Mouse (Mus musculus) embryonic fibroblast, embryonic 13.5 days (primary cell): ENCODE results near the gene Slc4a2. TPM values are rescaled to one million over a fixed set of nuclear protein-coding genes. Genes with fewer than 3 reads are reported as not detected.
A peak's percentile ranks its signal among the peaks of the same experiment; 100 is the strongest.

ENCODE experiments used
- H3K27ac ChIP-seq: 2 replicates; pipeline ENCODE4 v1.5.1; 2012; ENCODE audit warnings: low read length, control low read depth, inconsistent platforms; ENCODE audit not compliant: insufficient read depth
- H3K4me1 ChIP-seq: 2 replicates; pipeline ENCODE4 v1.6.1; 2011; ENCODE audit warnings: low read length; ENCODE audit not compliant: control insufficient read depth, insufficient read depth
- H3K4me3 ChIP-seq: 2 replicates; pipeline ENCODE4 v1.5.1; 2011; ENCODE audit warnings: mild to moderate bottlenecking, control low read depth, low read length; ENCODE audit not compliant: insufficient read depth
- CTCF ChIP-seq: IDR thresholded peaks from 2 replicates; pipeline ENCODE4 v1.5.1; 2011; ENCODE audit warnings: mild to moderate bottlenecking, control low read depth, low read length, moderate library complexity, borderline replicate concordance; ENCODE audit not compliant: insufficient read depth
- POLR2A ChIP-seq: IDR thresholded peaks from 2 replicates; pipeline ENCODE4 v1.6.1; 2011; ENCODE audit warnings: low read depth, mild to moderate bottlenecking, control low read depth, low read length, moderate library complexity
- polyA plus RNA-seq: library from polyadenylated mRNA; stranded (reverse); fragments of >200 nt; gene quantifications from 2 replicates; pipeline ENCODE4 v1.2.4, GENCODE M21; 2011; ENCODE audit warnings: low read depth; ENCODE audit not compliant: missing spikeins, insufficient read length

The Slc4a2 gene
- polyA plus RNA-seq, result 59.0 and 69.3 TPM in 2 replicates

- TF ChIP-seq CTCF (no peak), POLR2A (peak; percentile 86)
- H3K4me1 ChIP-seq, result peaks cover 4% of the 10 kb centered on the region
These were observed at the start of gene Slc4a2, which contains the start of gene Cdk5 for GRCm38 (mm10) chr5:24423129-24424003. Gene Slc4a2 (plus strand): TSS chr5:24423837. Gene Cdk5 (minus strand): TSS chr5:24423530.

GRCm38 (mm10) chr5:24374216-24374615 lies 49.4 kb upstream of the Slc4a2 start:
- TF ChIP-seq CTCF (no peak), POLR2A (no peak)

More at GRCm38 (mm10) chr5:24423129-24424003, at the start of gene Slc4a2, which contains the start of gene Cdk5:
- Histone ChIP-seq H3K4me3 (peak within 1 kb of the TSS; percentile 83), H3K27ac (peak within 1 kb of the TSS; percentile 84)

GRCm38 (mm10) chr5:24374666-24375328 lies 48.8 kb upstream of the Slc4a2 start:
- Histone ChIP-seq H3K4me3 (no peak overlapping the region), H3K27ac (no peak overlapping the region)
- TF ChIP-seq POLR2A (no peak), CTCF (no peak)

More at GRCm38 (mm10) chr5:24374216-24374615, 49.4 kb upstream of the Slc4a2 start:
- H3K4me3 ChIP-seq, result no peak overlapping the region
- no peak overlapping the region for H3K27ac ChIP-seq
- no peaks in the 10 kb centered on the region for H3K4me1 ChIP-seq

GRCm38 (mm10) chr5:24378700-24379099 lies 44.9 kb upstream of the Slc4a2 start:
- Histone ChIP-seq H3K27ac (no peak overlapping the region), H3K4me3 (no peak overlapping the region), H3K4me1 (no peaks in the 10 kb centered on the region)
- TF ChIP-seq POLR2A (no peak), CTCF (no peak)

More at GRCm38 (mm10) chr5:24374666-24375328, 48.8 kb upstream of the Slc4a2 start:
- H3K4me1 ChIP-seq, result no peaks in the 10 kb centered on the region

- no peak overlapping the region for H3K27ac ChIP-seq
- no peak for TF ChIP-seq POLR2A
- TF ChIP-seq CTCF, result no peak
- no peak overlapping the region for H3K4me3 ChIP-seq
- H3K4me1 ChIP-seq, result no peaks in the 10 kb centered on the region
These were observed 44.1 kb upstream of the Slc4a2 start for GRCm38 (mm10) chr5:24379501-24379900.

- Histone ChIP-seq H3K27ac (no peak overlapping the region), H3K4me1 (no peaks in the 10 kb centered on the region), H3K4me3 (no peak overlapping the region)
- no peak for TF ChIP-seq CTCF
These were observed 43.1 kb upstream of the Slc4a2 start for GRCm38 (mm10) chr5:24380499-24380898.

GRCm38 (mm10) chr5:24381486-24381885 lies 42.2 kb upstream of the Slc4a2 start:
- Histone ChIP-seq H3K4me1 (no peaks in the 10 kb centered on the region), H3K4me3 (no peak overlapping the region), H3K27ac (no peak overlapping the region)
- TF ChIP-seq CTCF (no peak), POLR2A (no peak)

- TF ChIP-seq POLR2A, result no peak
- no peak for TF ChIP-seq CTCF
- no peak overlapping the region for H3K27ac ChIP-seq
- H3K4me3 ChIP-seq, result no peak overlapping the region
- no peaks in the 10 kb centered on the region for H3K4me1 ChIP-seq
These were observed 41.6 kb upstream of the Slc4a2 start for GRCm38 (mm10) chr5:24381988-24382387.

- Histone ChIP-seq H3K4me1 (no peaks in the 10 kb centered on the region), H3K4me3 (peak overlapping the region; percentile 32), H3K27ac (no peak overlapping the region)
- TF ChIP-seq CTCF, result peak; percentile 65
- TF ChIP-seq POLR2A, result peak; percentile 51
These were observed 40.4 kb upstream of the Slc4a2 start for GRCm38 (mm10) chr5:24383026-24383859.

GRCm38 (mm10) chr5:24384407-24384806 lies 39.2 kb upstream of the Slc4a2 start:
- TF ChIP-seq CTCF (no peak), POLR2A (no peak)
- Histone ChIP-seq H3K4me1 (no peaks in the 10 kb centered on the region), H3K4me3 (no peak overlapping the region), H3K27ac (no peak overlapping the region)
